Mouse (Mus musculus) testis, postnatal 10 days (tissue): Measurements from ENCODE around the gene Axin2.

Experiments
- DNase-seq: peaks from one replicate; pipeline ENCODE4 v3.0.0; 2021; ENCODE audit warnings: low spot score

Gene Axin2

GRCm38 (mm10) chr11:108929176-108929575 lies 9.0 kb downstream of the Axin2 start:
- no peak for DNase-seq

DNA sequence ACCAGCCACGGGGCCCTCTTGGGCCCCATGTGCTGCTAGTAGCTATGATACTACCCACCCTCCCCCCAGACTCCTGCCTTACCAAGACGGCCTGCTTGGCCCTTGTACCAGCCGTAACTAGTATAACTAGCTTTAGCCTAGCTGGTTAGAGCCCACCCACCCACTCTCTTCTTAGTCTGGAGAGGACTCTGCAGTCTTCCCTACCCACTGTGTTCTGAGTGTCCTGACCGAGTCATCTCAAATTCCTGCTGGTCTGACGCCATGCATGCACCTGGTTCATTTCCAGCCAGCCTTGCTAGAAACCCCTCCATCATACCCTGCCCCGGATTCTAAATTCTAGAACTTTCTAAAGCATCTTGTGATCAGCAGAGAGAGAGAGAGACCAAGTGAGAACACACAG lies 9.6 kb downstream of the Axin2 start:
- DNase-seq = no peak

DNA sequence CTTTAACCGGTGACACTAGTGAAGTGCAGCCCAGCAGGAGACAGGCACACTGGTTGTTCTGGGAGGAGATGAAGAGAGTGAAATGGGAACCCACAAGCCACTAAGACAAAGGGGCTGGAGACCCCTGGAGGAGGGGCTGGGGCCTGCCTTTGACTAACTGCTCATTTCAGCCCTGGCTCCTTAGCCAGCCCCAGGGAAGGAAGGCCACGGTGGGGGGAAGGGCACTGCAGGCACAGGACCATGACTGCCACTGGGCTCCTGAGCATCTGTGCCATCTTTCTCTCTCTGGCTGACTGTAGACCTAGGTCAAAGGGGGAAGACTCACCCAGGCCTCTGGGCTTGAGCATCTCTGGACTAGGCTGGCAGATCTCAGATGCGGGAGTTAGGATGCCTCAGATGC lies 10.5 kb downstream of the Axin2 start:
- peak; percentile 49 for DNase-seq

DNA sequence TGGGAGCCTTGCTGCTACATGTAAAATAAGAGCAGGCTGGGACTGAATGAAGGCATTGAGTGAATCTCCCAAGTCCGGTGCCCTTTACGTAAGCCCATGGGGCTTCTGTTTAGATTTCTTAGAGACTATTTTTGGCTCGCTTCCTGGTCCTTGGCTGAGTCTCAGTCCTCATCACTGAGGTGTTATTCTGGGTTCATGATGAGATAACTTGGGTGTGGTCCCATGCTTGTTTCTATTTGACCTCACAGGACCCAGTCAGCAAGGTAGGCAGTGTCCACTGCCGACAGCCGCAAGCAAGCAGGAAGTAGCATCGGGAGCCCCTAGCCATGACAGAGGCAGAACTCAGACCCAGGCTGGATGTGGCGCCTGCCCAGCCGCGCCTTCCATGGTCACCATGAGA lies 13.7 kb downstream of the Axin2 start:
- DNase-seq = peak; percentile 46

DNA sequence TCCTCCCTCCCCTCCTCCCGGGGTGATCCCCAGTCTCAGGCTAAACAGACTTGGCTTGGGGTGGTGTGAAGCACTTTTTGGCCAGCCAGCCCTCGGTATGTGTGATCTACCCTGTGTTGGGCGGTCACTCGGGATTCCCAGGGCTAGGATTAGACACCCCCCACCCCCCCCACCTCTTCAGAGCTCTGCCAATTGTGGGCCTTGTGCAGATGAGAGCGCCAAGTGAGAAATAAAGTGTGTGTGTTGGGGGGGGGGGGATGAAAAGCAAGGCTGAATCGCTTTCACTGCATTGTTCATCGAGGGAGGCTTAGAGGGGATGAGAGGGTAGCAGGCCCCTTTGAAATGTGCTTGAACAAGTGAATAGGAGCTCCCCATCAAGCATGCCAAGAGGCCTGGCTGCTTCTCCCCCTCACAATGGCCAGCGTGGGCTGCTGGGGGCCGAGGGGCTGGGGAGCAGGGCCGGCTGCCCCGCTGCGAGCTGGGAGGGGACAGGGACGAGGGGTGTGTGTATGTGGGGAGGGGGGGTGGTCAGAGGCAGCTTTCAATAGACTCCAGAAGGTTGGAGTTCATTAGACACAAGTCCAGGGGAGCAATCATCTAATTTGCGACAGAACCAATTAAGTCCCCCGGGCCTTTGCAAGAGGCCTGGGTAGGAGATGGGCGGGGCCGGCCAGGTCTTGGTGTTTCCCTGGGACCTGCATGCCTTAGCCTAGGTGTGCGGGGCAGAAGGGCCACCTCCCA lies 15.1 kb downstream of the Axin2 start:
- no peak for DNase-seq

DNA sequence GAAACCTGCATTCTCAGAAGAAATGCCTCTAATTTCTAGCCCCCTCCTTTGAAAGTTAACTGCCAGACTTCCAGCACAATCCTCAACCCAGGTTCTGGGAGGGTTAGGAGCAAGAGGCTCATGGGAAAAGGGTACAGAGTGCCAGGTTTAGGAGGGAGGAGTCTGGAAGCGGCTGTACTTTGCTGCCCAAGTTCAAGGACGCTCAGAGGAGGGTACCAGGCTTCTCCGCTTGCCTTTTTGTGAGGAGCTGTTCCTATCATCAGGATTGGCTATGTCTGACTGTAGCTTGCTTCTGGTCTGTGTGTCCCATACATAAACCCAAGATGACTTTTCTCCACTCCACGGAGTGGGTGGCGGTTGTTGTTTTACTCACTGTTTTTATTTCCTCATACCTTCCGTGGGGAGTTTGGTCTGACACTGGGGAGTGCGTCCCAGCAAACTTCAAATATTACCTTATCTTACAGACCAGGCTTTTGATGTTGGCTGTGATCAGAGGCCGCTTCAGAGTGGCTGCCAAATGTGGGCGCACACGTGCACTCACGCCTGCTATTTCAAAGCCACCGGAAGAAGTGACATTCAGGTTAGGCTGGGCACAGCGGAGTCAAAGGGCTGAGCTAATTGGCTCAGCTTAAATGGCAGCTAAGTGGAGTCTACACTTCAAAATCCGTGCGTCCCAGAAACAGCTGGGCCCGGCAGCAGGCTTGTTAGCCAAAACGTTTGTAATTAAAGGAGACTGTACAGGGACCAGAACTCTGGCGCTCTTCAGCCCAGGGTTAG lies 16.1 kb downstream of the Axin2 start:
- no peak for DNase-seq

DNA sequence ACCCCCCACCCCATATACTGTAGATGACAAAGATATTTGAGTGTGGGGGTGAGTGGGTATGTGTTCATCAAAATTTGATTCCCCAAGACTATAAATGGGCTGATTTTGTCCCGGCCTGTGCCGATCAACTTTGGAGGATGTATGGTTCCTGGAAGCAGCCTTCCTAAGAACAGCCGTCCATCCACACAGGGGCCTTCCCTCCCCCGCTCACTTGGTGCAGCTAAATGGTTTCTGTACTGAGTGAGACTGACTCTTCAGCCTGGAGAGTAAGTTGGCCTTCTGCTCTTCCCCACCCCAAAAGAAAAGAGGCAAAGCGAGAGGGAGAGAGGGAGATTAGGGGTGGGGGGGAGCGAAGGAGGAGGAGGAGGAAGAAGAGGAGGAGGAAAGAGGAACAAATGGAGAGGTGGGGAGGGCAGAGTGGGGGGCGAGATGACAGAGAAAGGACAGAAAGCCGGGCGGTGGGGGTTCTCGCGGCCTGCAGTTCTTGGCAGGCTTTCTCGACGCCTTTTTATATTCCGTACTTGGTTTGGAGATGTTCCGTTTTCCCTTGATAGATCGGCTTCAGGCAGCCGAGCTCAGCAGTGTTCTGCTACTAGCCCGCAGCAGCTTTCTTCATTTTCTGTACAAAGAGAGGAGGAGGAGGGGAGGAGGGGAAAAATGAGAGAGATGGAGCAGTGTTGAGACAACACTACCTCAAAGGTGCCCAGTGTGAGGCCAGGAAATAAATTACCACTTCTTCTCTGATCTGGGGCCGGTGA lies 20.7 kb downstream of the Axin2 start:
- DNase-seq = no peak

- peak; percentile 54 for DNase-seq
These were observed 21.7 kb downstream of the Axin2 start for GRCm38 (mm10) chr11:108941836-108942235.

DNA sequence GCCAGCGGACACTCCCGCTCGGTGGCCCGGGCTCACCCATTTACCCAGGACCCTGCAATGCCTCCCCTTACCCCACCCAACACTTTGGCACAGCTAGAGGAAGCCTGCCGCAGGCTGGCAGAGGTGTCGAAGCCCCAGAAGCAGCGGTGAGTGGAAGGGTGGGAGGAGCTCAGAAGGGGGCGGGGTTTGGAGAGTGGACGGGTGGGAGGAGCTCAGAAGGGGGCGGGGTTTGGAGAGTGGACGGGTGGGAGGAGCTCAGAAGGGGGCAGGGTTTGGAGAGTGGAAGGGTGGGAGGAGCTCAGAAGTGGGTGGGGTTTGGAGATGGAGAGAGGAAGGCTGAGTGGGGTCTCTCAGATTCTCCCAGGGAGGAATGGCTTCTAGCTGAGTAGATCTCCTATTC lies 23.6 kb downstream of the Axin2 start:
- DNase-seq = peak; percentile 61

- DNase-seq = no peak
These were observed 25.5 kb downstream of the Axin2 start for GRCm38 (mm10) chr11:108945666-108946065.

- peak; percentile 46 for DNase-seq
These were observed 27.5 kb downstream of the Axin2 start for GRCm38 (mm10) chr11:108947425-108948184.

- peak; percentile 46 for DNase-seq
These were observed 28.4 kb downstream of the Axin2 start for GRCm38 (mm10) chr11:108948501-108948900.

DNA sequence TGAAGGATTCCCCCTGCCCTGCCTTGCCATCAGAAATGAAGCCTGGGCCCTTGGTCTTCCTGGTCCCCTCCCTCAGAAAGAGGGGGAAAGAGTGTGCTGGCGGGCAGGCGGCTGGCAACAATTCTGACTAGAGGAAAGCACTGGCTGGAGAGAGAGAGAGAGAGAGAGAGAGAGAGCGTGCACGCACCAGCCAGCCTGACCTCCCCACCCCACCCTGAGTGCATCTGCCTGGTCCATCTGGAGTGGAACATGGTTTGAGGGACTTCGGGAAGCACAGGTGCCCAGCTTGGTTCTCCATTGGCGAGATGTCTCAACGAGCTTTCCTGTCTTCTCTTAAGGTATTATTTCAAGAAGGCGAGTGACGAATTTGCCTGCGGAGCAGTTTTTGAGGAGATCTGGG lies 28.8 kb downstream of the Axin2 start:
- no peak for DNase-seq

DNA sequence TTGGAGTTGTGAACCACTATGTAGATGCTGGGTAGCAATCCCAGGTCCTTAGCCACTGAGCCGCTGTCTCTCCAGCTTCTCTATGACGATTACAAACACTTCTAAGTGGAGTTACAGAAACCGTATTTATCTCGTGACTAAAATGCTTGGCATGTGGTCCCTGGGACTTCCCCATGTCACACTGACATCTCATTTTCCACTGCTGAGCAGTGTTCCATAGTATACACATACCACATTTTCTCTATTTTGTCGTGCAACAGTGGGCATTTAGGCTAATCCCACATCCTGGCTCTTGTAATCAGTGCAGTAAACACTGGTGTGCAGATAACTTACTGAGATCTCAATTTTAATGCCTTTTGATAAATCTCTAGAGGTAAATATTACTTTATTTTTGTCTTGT lies 32.2 kb downstream of the Axin2 start:
- DNase-seq = no peak

DNA sequence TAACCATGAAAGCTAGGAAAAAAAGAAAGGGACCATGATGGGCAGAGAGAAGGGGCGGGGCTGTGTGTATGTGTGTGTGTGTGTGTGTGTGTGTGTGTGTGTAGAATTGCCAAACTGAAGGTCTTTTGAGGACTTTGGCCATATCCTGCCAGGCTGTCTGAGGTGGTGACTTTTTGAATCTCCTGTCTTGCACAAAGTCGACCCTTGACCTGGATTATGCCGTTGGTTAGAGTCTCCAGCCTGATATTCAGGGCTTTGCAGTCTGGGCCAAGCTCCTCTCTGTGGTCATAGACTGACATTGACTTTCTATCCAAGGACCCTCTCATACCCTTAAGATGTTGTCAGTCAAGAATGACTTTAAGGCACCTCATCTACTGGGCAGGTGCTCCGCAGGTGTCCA lies 35.8 kb downstream of the Axin2 start:
- no peak for DNase-seq

- no peak for DNase-seq
These were observed 38.2 kb downstream of the Axin2 start for GRCm38 (mm10) chr11:108958349-108958748.

- no peak for DNase-seq
These were observed 39.0 kb downstream of the Axin2 start for GRCm38 (mm10) chr11:108959196-108959595.

DNA sequence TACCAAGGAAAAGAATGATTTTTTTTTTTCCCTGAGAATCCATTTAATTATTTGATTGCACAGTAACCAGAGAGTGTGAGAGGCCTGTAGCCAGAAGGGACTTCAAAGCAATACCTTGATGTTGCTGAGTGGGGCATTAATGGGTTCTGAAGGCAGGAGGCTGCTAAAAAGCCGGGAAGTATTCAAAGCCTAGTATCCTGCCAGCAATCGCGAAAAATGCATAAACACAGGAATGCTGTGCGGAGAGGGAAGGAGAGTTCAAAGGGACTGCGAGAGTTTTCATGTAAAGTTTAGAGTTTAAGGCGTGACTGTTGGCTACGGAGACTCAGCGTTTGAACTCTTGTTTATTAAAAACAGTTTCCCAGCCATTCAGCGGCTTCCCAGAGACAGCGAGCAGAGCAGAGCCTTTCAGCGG lies 41.5 kb downstream of the Axin2 start:
- DNase-seq = no peak

GRCm38 (mm10) chr11:108963476-108964232 lies 43.5 kb downstream of the Axin2 start:
- no peak for DNase-seq

GRCm38 (mm10) chr11:108965740-108966139 lies 45.6 kb downstream of the Axin2 start:
- DNase-seq = no peak

DNA sequence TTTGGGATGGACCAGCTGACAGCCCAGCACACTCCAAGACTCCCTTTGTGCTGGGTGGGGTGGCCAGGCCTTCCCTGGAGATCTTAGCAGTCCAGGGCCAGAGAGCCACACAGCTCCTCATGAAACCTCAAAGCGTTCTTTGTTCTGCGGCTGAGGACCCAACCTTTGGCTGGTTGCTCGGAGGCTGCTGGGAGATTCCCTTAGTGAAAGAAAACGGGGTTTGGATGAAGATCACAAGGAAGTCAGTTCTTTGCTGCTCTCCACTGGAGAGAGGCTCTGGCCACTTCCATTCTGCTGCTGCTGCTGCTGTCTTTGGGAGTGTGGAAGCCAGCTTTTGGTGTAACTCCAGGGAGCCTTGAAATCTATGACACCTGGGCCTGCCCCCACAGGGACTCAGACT lies 53.3 kb downstream of the Axin2 start:
- DNase-seq = no peak
